Mouse (Mus musculus) heart, adult 11 months (tissue): Measurements from ENCODE around the gene Kcns3.
A peak's percentile ranks its signal among the peaks of the same experiment; 100 is the strongest.
"Not testable (repeated sequence)": the region's sequence is repeated elsewhere in the genome, so short reads cannot be mapped to it uniquely, and the experiment has no call there.

Source experiments
- DNase-seq: peaks from one replicate; pipeline ENCODE4 v3.0.0; 2022

The Kcns3 gene

DNA sequence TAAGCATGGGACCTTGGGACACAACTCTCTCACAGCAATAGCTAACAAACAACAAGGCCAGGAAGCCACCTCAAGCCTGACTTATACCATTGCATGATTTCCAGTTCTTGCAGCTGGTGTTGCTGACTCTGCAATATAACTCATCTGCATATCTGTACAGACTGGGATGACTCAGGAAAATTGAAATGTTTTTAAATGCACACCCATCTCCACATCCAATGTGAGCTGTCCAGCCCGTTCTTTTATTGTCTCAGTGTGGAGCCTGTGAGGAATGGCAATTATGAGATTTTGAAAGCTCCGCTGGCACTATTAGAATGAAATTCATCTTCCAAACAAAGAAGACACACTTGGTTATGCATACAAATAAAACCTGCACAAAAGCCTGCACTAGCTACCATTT lies 84.0 kb downstream of the Kcns3 start:
- peak; percentile 34 for DNase-seq

DNA sequence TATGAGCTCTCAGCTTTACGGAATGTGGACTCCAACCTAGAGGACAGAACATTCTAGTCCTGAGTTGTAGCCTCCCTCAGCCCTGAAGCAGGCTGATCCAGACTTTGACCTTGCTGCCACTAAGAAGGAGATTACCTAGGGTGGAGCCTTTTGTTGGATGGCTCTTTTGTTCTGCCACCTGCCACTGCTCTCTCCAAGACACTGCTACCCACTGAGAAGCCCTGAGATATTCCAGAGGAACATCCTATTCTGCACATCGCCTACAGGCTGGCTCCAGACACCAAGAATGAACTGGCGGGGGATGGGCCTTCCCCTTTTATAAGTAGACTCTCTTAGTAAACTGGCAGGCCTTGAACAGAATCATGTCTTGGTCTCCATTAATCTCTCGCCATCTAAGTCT lies 98.2 kb downstream of the Kcns3 start:
- not testable (repeated sequence) for DNase-seq

DNA sequence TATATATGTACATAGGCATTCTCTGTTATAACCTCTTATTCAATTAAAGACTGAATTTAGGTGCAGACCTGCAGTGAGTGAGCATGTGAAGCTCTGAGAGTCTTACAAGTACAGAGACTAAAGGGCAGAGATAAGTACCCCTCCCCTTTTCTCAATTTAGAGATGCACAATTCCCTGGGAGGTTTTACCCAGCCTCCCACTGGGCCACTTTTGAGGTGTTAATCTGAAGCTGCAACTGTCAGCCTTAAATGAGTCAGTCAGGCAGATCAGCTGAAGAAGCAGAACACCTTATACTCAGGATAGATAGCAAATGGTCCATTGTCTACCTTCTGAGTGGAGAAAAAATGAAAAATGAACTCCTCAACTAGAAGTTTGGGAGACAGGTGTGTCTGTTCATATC lies 109.0 kb downstream of the Kcns3 start:
- peak; percentile 37 for DNase-seq
